Mouse (Mus musculus) MEL (cell line): Measurements from ENCODE around the gene Akap5. TPM values are rescaled to one million over a fixed set of nuclear protein-coding genes. Genes with fewer than 3 reads are reported as not detected.

ENCODE experiments used
- DNase-seq: peaks from one replicate; pipeline ENCODE4 v3.0.0; 2011; ENCODE audit warnings: low read depth, low spot score
- H3K27ac ChIP-seq: 2 replicates; pipeline ENCODE4 v1.5.1; 2012; ENCODE audit warnings: low read depth, mild to moderate bottlenecking, control low read depth, low read length, moderate library complexity; ENCODE audit not compliant: control insufficient read depth
- H3K27me3 ChIP-seq, 2 experiments: fragments of 150-350 bp in 1 of 2; sonication (generic) in 1 of 2; 2 replicates each; pipeline ENCODE4 v1.6.1; 2012; ENCODE audit warnings: low read length in 2 of 2, mild to moderate bottlenecking in 2 of 2, improper control_type of control experiment in 1 of 2, moderate library complexity in 1 of 2; ENCODE audit not compliant: insufficient read depth in 2 of 2, control insufficient read depth in 1 of 2
- H3K36me3 ChIP-seq, 2 experiments: 2 replicates each; pipeline ENCODE4 v1.6.1; 2012 to 2014; ENCODE audit warnings: low read length in 2 of 2, improper control_type of control experiment in 1 of 2, inconsistent platforms in 1 of 2, mild to moderate bottlenecking in 1 of 2; ENCODE audit not compliant: insufficient read depth in 2 of 2, control insufficient read depth in 1 of 2
- H3K4me1 ChIP-seq, 2 experiments: fragments of 150-350 bp in 1 of 2; sonication (generic) in 1 of 2; 2 replicates each; pipeline ENCODE4 v1.6.1; 2012; ENCODE audit warnings: low read length in 2 of 2, improper control_type of control experiment in 1 of 2, mild to moderate bottlenecking in 1 of 2; ENCODE audit not compliant: insufficient read depth in 2 of 2, control insufficient read depth in 1 of 2
- H3K4me3 ChIP-seq, 2 experiments: fragments of 150-350 bp in 1 of 2; sonication (generic) in 1 of 2; 2 replicates each; pipeline ENCODE4 v1.5.1; 2012; ENCODE audit warnings: low read depth in 2 of 2, low read length in 2 of 2, mild to moderate bottlenecking in 2 of 2, moderate library complexity in 2 of 2, control low read depth in 1 of 2, improper control_type of control experiment in 1 of 2; ENCODE audit not compliant: control insufficient read depth in 1 of 2, insufficient read depth in 1 of 2
- H3K79me2 ChIP-seq: 2 replicates; pipeline ENCODE4 v1.6.1; 2012; ENCODE audit warnings: mild to moderate bottlenecking, low read length, moderate library complexity; ENCODE audit not compliant: control insufficient read depth, poor library complexity, insufficient read depth
- H3K9ac ChIP-seq: 2 replicates; pipeline ENCODE4 v1.6.1; 2012; ENCODE audit warnings: low read depth, mild to moderate bottlenecking, control low read depth, low read length, moderate library complexity; ENCODE audit not compliant: control insufficient read depth, poor library complexity, severe bottlenecking
- H3K9me3 ChIP-seq: fragments of 150-350 bp; sonication (generic); replicated peaks from 2 replicates; pipeline ENCODE4 v1.6.1; 2012; ENCODE audit warnings: mild to moderate bottlenecking, low read length, improper control_type of control experiment, moderate library complexity; ENCODE audit not compliant: insufficient read depth
- BHLHE40 ChIP-seq: IDR thresholded peaks from 2 replicates; pipeline ENCODE4 v1.6.1; 2012; ENCODE audit warnings: low read depth, mild to moderate bottlenecking, inconsistent platforms, low read length, improper control_type of control experiment, borderline replicate concordance
- CHD1 ChIP-seq: IDR thresholded peaks from 2 replicates; pipeline ENCODE4 v1.6.1; 2012; ENCODE audit warnings: low read depth, mild to moderate bottlenecking, inconsistent platforms, low read length, improper control_type of control experiment
- CTCF ChIP-seq, 3 experiments: IDR thresholded peaks in 2 of 3; conservative IDR thresholded peaks in 1 of 3; 2 replicates each; pipeline ENCODE4 v1.5.1; 2011 to 2012; ENCODE audit warnings: low read length in 3 of 3, low read depth in 2 of 3, mild to moderate bottlenecking in 2 of 3, improper control_type of control experiment in 1 of 3, inconsistent platforms in 1 of 3, mixed read lengths in 1 of 3, moderate library complexity in 1 of 3; ENCODE audit not compliant: control insufficient read depth in 1 of 3, insufficient read depth in 1 of 3, poor library complexity in 1 of 3, severe bottlenecking in 1 of 3
- ELF1 ChIP-seq: IDR thresholded peaks from 2 replicates; pipeline ENCODE4 v1.6.1; 2014; ENCODE audit warnings: low read depth, mild to moderate bottlenecking, inconsistent platforms, low read length, improper control_type of control experiment, moderate library complexity
- EP300 ChIP-seq, 2 experiments: IDR thresholded peaks; 2 replicates each; pipeline ENCODE4 v1.6.1; 2011; ENCODE audit warnings: improper control_type of control experiment in 2 of 2, low read length in 2 of 2, low read depth in 1 of 2, mild to moderate bottlenecking in 1 of 2
- ETS1 ChIP-seq: IDR thresholded peaks from 2 replicates; pipeline ENCODE4 v1.6.1; 2012; ENCODE audit warnings: low read depth, mild to moderate bottlenecking, inconsistent platforms, low read length, improper control_type of control experiment, moderate library complexity
- GATA1 ChIP-seq: IDR thresholded peaks from 2 replicates; pipeline ENCODE4 v1.6.1; 2011; ENCODE audit warnings: low read depth, low read length, improper control_type of control experiment
- HCFC1 ChIP-seq: IDR thresholded peaks from 2 replicates; pipeline ENCODE4 v1.6.1; 2012; ENCODE audit warnings: low read depth, mild to moderate bottlenecking, inconsistent platforms, low read length, improper control_type of control experiment, moderate library complexity
- JUND ChIP-seq: IDR thresholded peaks from 2 replicates; pipeline ENCODE4 v1.6.1; 2011; ENCODE audit warnings: low read depth, mild to moderate bottlenecking, improper control_type of control experiment, low read length
- KAT2A ChIP-seq: conservative IDR thresholded peaks from 2 replicates; pipeline ENCODE4 v1.6.1; 2012; ENCODE audit warnings: low read depth, low read length, improper control_type of control experiment, inconsistent platforms
- MAX ChIP-seq: IDR thresholded peaks from 2 replicates; pipeline ENCODE4 v1.6.1; 2011; ENCODE audit warnings: low read length, improper control_type of control experiment
- MAZ ChIP-seq: IDR thresholded peaks from 2 replicates; pipeline ENCODE4 v1.6.1; 2012; ENCODE audit warnings: low read depth, mild to moderate bottlenecking, inconsistent platforms, low read length, improper control_type of control experiment
- MXI1 ChIP-seq: IDR thresholded peaks from 2 replicates; pipeline ENCODE4 v1.6.1; 2011; ENCODE audit warnings: mild to moderate bottlenecking, low read depth, low read length, improper control_type of control experiment
- MYB ChIP-seq: IDR thresholded peaks from 2 replicates; pipeline ENCODE4 v1.6.1; 2011; ENCODE audit warnings: mild to moderate bottlenecking, low read depth, low read length, improper control_type of control experiment
- MYC ChIP-seq: IDR thresholded peaks from 2 replicates; pipeline ENCODE4 v1.6.1; 2011; ENCODE audit warnings: low read depth, mild to moderate bottlenecking, low read length, improper control_type of control experiment, moderate library complexity
- NELFE ChIP-seq: IDR thresholded peaks from 2 replicates; pipeline ENCODE4 v1.6.1; 2011; ENCODE audit warnings: low read depth, low read length, improper control_type of control experiment
- NRF1 ChIP-seq: IDR thresholded peaks from 2 replicates; pipeline ENCODE4 v1.6.1; 2014; ENCODE audit warnings: low read depth, mild to moderate bottlenecking, inconsistent platforms, low read length, improper control_type of control experiment, moderate library complexity; ENCODE audit not compliant: poor library complexity, insufficient read depth, severe bottlenecking
- POLR2AphosphoS2 ChIP-seq: IDR thresholded peaks from 2 replicates; pipeline ENCODE4 v1.6.1; 2011; ENCODE audit warnings: low read length, improper control_type of control experiment
- POLR2AphosphoS5 ChIP-seq: IDR thresholded peaks from 2 replicates; pipeline ENCODE4 v1.6.1; 2012; ENCODE audit warnings: low read depth, borderline replicate concordance, mild to moderate bottlenecking, inconsistent platforms, low read length, moderate library complexity, mixed read lengths
- RAD21 ChIP-seq: IDR thresholded peaks from 2 replicates; pipeline ENCODE4 v1.6.1; 2011; ENCODE audit warnings: mild to moderate bottlenecking, low read depth, low read length, improper control_type of control experiment
- RCOR1 ChIP-seq: IDR thresholded peaks from 2 replicates; pipeline ENCODE4 v1.6.1; 2012; ENCODE audit warnings: low read depth, mild to moderate bottlenecking, inconsistent platforms, low read length, improper control_type of control experiment
- SIN3A ChIP-seq: IDR thresholded peaks from 2 replicates; pipeline ENCODE4 v1.6.1; 2012; ENCODE audit warnings: low read length, improper control_type of control experiment, inconsistent platforms
- SMC3 ChIP-seq: IDR thresholded peaks from 2 replicates; pipeline ENCODE4 v1.6.1; 2011; ENCODE audit warnings: low read depth, low read length, improper control_type of control experiment
- TAL1 ChIP-seq: IDR thresholded peaks from 2 replicates; pipeline ENCODE4 v1.6.1; 2012; ENCODE audit warnings: mild to moderate bottlenecking, inconsistent platforms, low read length, moderate library complexity, mixed read lengths
- TBP ChIP-seq: IDR thresholded peaks from 2 replicates; pipeline ENCODE4 v1.8.0; 2011; ENCODE audit warnings: low read depth, low read length, improper control_type of control experiment
- TCF12 ChIP-seq: IDR thresholded peaks from 2 replicates; pipeline ENCODE4 v1.6.1; 2014; ENCODE audit warnings: low read depth, mild to moderate bottlenecking, inconsistent platforms, low read length, improper control_type of control experiment, moderate library complexity
- USF1 ChIP-seq: IDR thresholded peaks from 2 replicates; pipeline ENCODE4 v1.6.1; 2014; ENCODE audit warnings: low read depth, mild to moderate bottlenecking, inconsistent platforms, low read length, improper control_type of control experiment, moderate library complexity
- ZC3H11A ChIP-seq: IDR thresholded peaks from 2 replicates; pipeline ENCODE4 v1.6.1; 2012; ENCODE audit warnings: low read depth, mild to moderate bottlenecking, inconsistent platforms, low read length, improper control_type of control experiment
- ZMIZ1 ChIP-seq: IDR thresholded peaks from 2 replicates; pipeline ENCODE4 v1.6.1; 2012; ENCODE audit warnings: low read depth, mild to moderate bottlenecking, inconsistent platforms, low read length, improper control_type of control experiment, moderate library complexity
- ZNF384 ChIP-seq: IDR thresholded peaks from 2 replicates; pipeline ENCODE4 v1.6.1; 2012; ENCODE audit warnings: low read depth, mild to moderate bottlenecking, inconsistent platforms, low read length, improper control_type of control experiment
- polyA plus RNA-seq, 2 experiments: library from polyadenylated mRNA; stranded (reverse) in 1 of 2; unstranded in 1 of 2; fragments of >175 nt in 1 of 2; fragments of >200 nt in 1 of 2; gene quantifications; 2 replicates each; pipeline versions ENCODE4 v1.2.1 to v1.2.4; 2012; ENCODE audit warnings: low replicate concordance in 2 of 2, low read depth in 1 of 2; ENCODE audit not compliant: insufficient read length in 2 of 2, insufficient read depth in 1 of 2, missing spikeins in 1 of 2
- total RNA-seq: library from RNA; depleted of rRNA; stranded (reverse); fragments of 300-350 nt; gene quantifications from 2 replicates; pipeline ENCODE4 v1.2.3, GENCODE M21; 2012

Gene Akap5
- total and polyA plus RNA-seq, 3 experiments, result 0.65 to 0.69 TPM; not detected in 1

- H3K27ac ChIP-seq, result peak overlapping the region; percentile 40
Observed at GRCm38 (mm10) chr12:76374911-76375310, 50.2 kb downstream of the Akap5 start.

GRCm38 (mm10) chr12:76375506-76375905 is 50.8 kb downstream of the Akap5 start:
- no peak for TF ChIP-seq USF1
- no peak for TF ChIP-seq ZMIZ1
- TF ChIP-seq TCF12, result peak; percentile 75
- TF ChIP-seq SMC3, result no peak
- TF ChIP-seq BHLHE40, result 0 out of 2 replicates have a peak, but pooled peaks have one; percentile 9
- TF ChIP-seq NRF1, result no peak
- TF ChIP-seq ZC3H11A, result no peak
- TF ChIP-seq POLR2AphosphoS2, result no peak; the same call in 1 of the 2 replicates
- TF ChIP-seq SIN3A, result peak; percentile 81
- no peak for TF ChIP-seq JUND
- TF ChIP-seq CTCF (IDR thresholded peaks at IDR 0.05 in 2 of 3, conservative IDR thresholded peaks at IDR 0.05 in 1 of 3; ENCODE audit: control insufficient read depth in 1 of 3, insufficient read depth in 1 of 3, low read depth in 2 of 3, low read length in 3 of 3, poor library complexity in 1 of 3, severe bottlenecking in 1 of 3), result peak in 1 of 3 experiments; percentile 17; a peak in 1 of 6 replicates
- 0 out of 2 replicates have a peak, but pooled peaks have one; percentile 45 for TF ChIP-seq MAZ
- no peak for TF ChIP-seq KAT2A
- peak; percentile 68; the same call in 1 of the 2 replicates for TF ChIP-seq ETS1
- no peak for TF ChIP-seq MAX
- no peak for TF ChIP-seq MYB
- 0 out of 2 replicates have a peak, but pooled peaks have one; percentile 24 for TF ChIP-seq MYC
- TF ChIP-seq MXI1, result peak; percentile 66; the same call in 1 of the 2 replicates
- no peak for TF ChIP-seq ELF1
- TF ChIP-seq RAD21, result no peak
- TF ChIP-seq TAL1, result peak; percentile 75
- no peak for TF ChIP-seq POLR2AphosphoS5
- no peak for TF ChIP-seq NELFE
- TF ChIP-seq EP300 (IDR thresholded peaks at IDR 0.05; ENCODE audit: low read depth in 1 of 2, low read length in 2 of 2), result peak; percentile 73 to 80; a peak in 3 of 4 replicates
- TF ChIP-seq ZNF384, result no peak
- TF ChIP-seq GATA1, result peak; percentile 85
- peak; percentile 63 for TF ChIP-seq RCOR1
- TF ChIP-seq HCFC1, result no peak
- peak overlapping the region; percentile 24; the same call in 1 of the 2 replicates for H3K27ac ChIP-seq
- no peaks in the 10 kb centered on the region for H3K9me3 ChIP-seq
- peaks cover 86% of the 10 kb centered on the region for H3K79me2 ChIP-seq
- H3K36me3 ChIP-seq, result peaks cover 3 to 52% of the 10 kb centered on the region in 2 experiments
- H3K9ac ChIP-seq, result peak overlapping the region; percentile 9; the same call in 1 of the 2 replicates
- peak; percentile 76 for DNase-seq
- H3K4me1 ChIP-seq, result peaks cover 17 to 43% of the 10 kb centered on the region in 2 experiments
- no peaks in the 10 kb centered on the region for H3K27me3 ChIP-seq
- 0 out of 4 replicates have a peak overlapping the region, but pooled peaks of 1 of the 2 experiments have one; percentile 5 for H3K4me3 ChIP-seq

More at GRCm38 (mm10) chr12:76374911-76375310, 50.2 kb downstream of the Akap5 start:
- TF ChIP-seq TBP (peak; percentile 81), CHD1 (no peak), CTCF (IDR thresholded peaks at IDR 0.05 in 2 of 3, conservative IDR thresholded peaks at IDR 0.05 in 1 of 3; ENCODE audit: control insufficient read depth in 1 of 3, insufficient read depth in 1 of 3, low read depth in 2 of 3, low read length in 3 of 3, poor library complexity in 1 of 3, severe bottlenecking in 1 of 3) (no peak), ZC3H11A (no peak), HCFC1 (no peak)
- Histone ChIP-seq H3K9ac (peak overlapping the region; percentile 3; the same call in 1 of the 2 replicates), H3K9me3 (no peaks in the 10 kb centered on the region), H3K36me3 (peaks cover 3 to 52% of the 10 kb centered on the region in 2 experiments), H3K27me3 (no peaks in the 10 kb centered on the region), H3K4me1 (peaks cover 17 to 43% of the 10 kb centered on the region in 2 experiments), H3K4me3 (no peak overlapping the region; a peak in 1 of 4 replicates), H3K79me2 (peaks cover 87% of the 10 kb centered on the region)
- no peak for DNase-seq
